ENCODE assay signal across 9 mouse cellular contexts in genomic region chr7:107749270-107749669, GRCm38 (mm10). TPM values are rescaled to one million over a fixed set of nuclear protein-coding genes. Genes with fewer than 3 reads are reported as not detected.
DNase-seq lines count a peak whose midpoint lies in the region; TF ChIP-seq lines count a peak whose summit lies in the region.
"Had no signal": no experiment of that assay in that cellular context is flagged by ENCODE, and none has a peak within 500 bp of the region (broad histone marks: within the 10 kb centered on the region; RNA-seq: fewer than 3 reads in every experiment).

No protein-coding gene starts in this region.

- DNase-seq in right cerebral cortex, adult 18-20 months, result peak; percentile 12
- DNase-seq in right cerebral cortex, postnatal 25 days, result no peak
- DNase-seq in brain, embryonic 14.5 days (ENCODE audit: low read depth), result peak; percentile 75
- DNase-seq in forelimb bud, embryonic 11.5 days (ENCODE audit: low read depth, low spot score), result peak; percentile 78
- DNase-seq in kidney, postnatal 14 days, result peak; percentile 45
- peak; percentile 49 for DNase-seq in midbrain, embryonic 10.5 days (ENCODE audit: low spot score)
- DNase-seq in spleen, postnatal 14 days (ENCODE audit: low spot score in 2 of 2), result no peak
- no peak for DNase-seq in testis, postnatal 10 days (ENCODE audit: low spot score)

- H3K27me3 ChIP-seq in midbrain, embryonic 10.5 days (ENCODE audit: low read depth, poor library complexity, severe bottlenecking), result no peaks in the 10 kb centered on the region
- H3K27me3 ChIP-seq: stomach, embryonic 15.5 days had no signal

- no peak overlapping the region for H3K27ac ChIP-seq in midbrain, embryonic 10.5 days (replicated peaks)
- H3K27ac ChIP-seq: stomach, embryonic 15.5 days had no signal

- no peaks in the 10 kb centered on the region for H3K4me1 ChIP-seq in midbrain, embryonic 10.5 days
- H3K4me1 ChIP-seq: stomach, embryonic 15.5 days had no signal

- TF ChIP-seq POLR2A in brain, embryonic 14.5 days (IDR thresholded peaks at IDR 0.05; ENCODE audit: borderline replicate concordance, extremely low read depth, insufficient read depth, insufficient read length, poor library complexity, severe bottlenecking), result no peak

- H3K9me3 ChIP-seq in midbrain, embryonic 10.5 days (replicated peaks), result no peaks in the 10 kb centered on the region
- H3K9me3 ChIP-seq: stomach, embryonic 15.5 days had no signal

- no peaks in the 10 kb centered on the region for H3K36me3 ChIP-seq in midbrain, embryonic 10.5 days
- H3K36me3 ChIP-seq: stomach, embryonic 15.5 days had no signal

- WGBS in midbrain, embryonic 10.5 days, result 10% methylated on average over 3 of the region's 3 CpGs

- no peak overlapping the region for H3K4me3 ChIP-seq in midbrain, embryonic 10.5 days
- H3K4me3 ChIP-seq: stomach, embryonic 15.5 days had no signal

- TF ChIP-seq CTCF in brain, embryonic 14.5 days (IDR thresholded peaks at IDR 0.05; ENCODE audit: borderline replicate concordance, extremely low read depth, insufficient read depth, insufficient read length), result peak; percentile 71; the same call in 1 of the 2 replicates

RNA-seq across cellular contexts. Expression of gene Cyb5r2, which starts 8.6 kb away (rescaled TPM):
- 0.11 and 0.14 TPM in 2 replicates for polyA plus RNA-seq in brain, embryonic 14.5 days (2012; rRNA removed)
- polyA plus RNA-seq in midbrain, embryonic 10.5 days (2016; fragmentation: Nextera tagmentation; extraction: Ambion mirVana), result 0.39 and 0.40 TPM in 2 replicates

RNA-seq across cellular contexts. Expression of gene Ovch2, which starts 51.7 kb away (rescaled TPM):
- 0.04 TPM in 1 of 2 replicates, not detected in the other for polyA plus RNA-seq in brain, embryonic 14.5 days (2012; rRNA removed)
- not detected in 2 replicates for polyA plus RNA-seq in midbrain, embryonic 10.5 days (2016; fragmentation: Nextera tagmentation; extraction: Ambion mirVana)
- polyA plus RNA-seq: stomach, embryonic 15.5 days had no signal

Comparison
In these comparisons a context has a peak if more than half of its experiments do, and no peak if none do; other contexts are left out.
1. DNase-seq: peak in right cerebral cortex, adult 18-20 months (single experiment), brain, embryonic 14.5 days (single experiment), forelimb bud, embryonic 11.5 days (single experiment), kidney, postnatal 14 days (single experiment) and midbrain, embryonic 10.5 days (single experiment); none in right cerebral cortex, postnatal 25 days (single experiment), spleen, postnatal 14 days (0 of 2) and testis, postnatal 10 days (single experiment).